Mouse (Mus musculus): ENCODE measurements around the gene Fmnl3. TPM values are rescaled to one million over a fixed set of nuclear protein-coding genes. Genes with fewer than 3 reads are reported as not detected.

Gene Fmnl3
- 26.8 and 26.9 TPM in 2 replicates for polyA plus RNA-seq (2012; rRNA removed)

DNA sequence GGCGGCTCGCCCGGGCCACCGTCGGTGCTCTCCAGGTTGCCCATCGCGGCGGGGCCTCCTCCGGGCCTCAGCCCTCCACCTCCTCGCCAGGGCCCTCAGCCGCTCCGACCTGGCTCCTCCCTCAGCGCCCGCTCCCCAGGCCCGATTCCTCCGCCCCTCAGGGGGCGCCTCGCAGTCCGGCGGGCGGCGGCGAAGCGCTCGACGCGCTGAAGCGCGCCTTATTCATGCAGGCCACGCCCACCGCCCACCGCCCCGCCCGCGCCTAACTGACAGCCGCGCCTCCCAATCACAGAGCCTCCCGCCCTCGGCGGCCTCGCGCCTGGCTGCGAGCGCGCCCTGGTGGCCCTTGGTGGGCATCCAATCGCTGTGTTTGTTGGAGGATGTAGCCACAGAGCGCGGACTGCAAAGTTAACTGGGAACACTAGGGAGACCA lies at the start of gene Fmnl3:
Gene Fmnl3 (minus strand): TSS at position 224 of the 433 bp plus-strand sequence.
- H3K36me3 ChIP-seq (ENCODE audit: control insufficient read depth, insufficient read depth, low read length): no peaks in the 10 kb centered on the region
- peak; percentile 97 for DNase-seq
- no peaks in the 10 kb centered on the region for H3K27me3 ChIP-seq (replicated peaks; ENCODE audit: control insufficient read depth, insufficient read depth, low read length)
- peaks cover 7% of the 10 kb centered on the region for H3K4me1 ChIP-seq (ENCODE audit: control insufficient read depth, insufficient read depth, low read length)
- 1% methylated on average over 43 of the region's 48 CpGs for WGBS
- H3K4me3 ChIP-seq (ENCODE audit: insufficient read depth, low read depth, low read length): peak within 1 kb of the TSS; percentile 79
- TF ChIP-seq CTCF (conservative IDR thresholded peaks at IDR 0.05; ENCODE audit: insufficient read depth, insufficient read length, low read depth, low read length) (peak; percentile 79), POLR2A (IDR thresholded peaks at IDR 0.05; ENCODE audit: low read depth, low read length) (peak; percentile 48)
- peak within 1 kb of the TSS; percentile 78 for H3K27ac ChIP-seq (ENCODE audit: insufficient read depth, low read depth, low read length)

GRCm38 (mm10) chr15:99417692-99418271 lies 47.5 kb upstream of the Fmnl3 start:
- 47% methylated on average over 17 of the region's 17 CpGs for WGBS
- H3K27me3 ChIP-seq (replicated peaks; ENCODE audit: control insufficient read depth, insufficient read depth, low read length): no peaks in the 10 kb centered on the region

GRCm38 (mm10) chr15:99416957-99417356 lies 46.7 kb upstream of the Fmnl3 start:
- no peak for TF ChIP-seq CTCF (conservative IDR thresholded peaks at IDR 0.05; ENCODE audit: insufficient read depth, insufficient read length, low read depth, low read length)
- TF ChIP-seq POLR2A (IDR thresholded peaks at IDR 0.05; ENCODE audit: low read depth, low read length): no peak
- no peak for DNase-seq
- WGBS: 15% methylated on average over 4 of the region's 4 CpGs
- Histone ChIP-seq H3K4me3 (ENCODE audit: insufficient read depth, low read depth, low read length) (no peak overlapping the region), H3K36me3 (ENCODE audit: control insufficient read depth, insufficient read depth, low read length) (no peaks in the 10 kb centered on the region), H3K27me3 (replicated peaks; ENCODE audit: control insufficient read depth, insufficient read depth, low read length) (no peaks in the 10 kb centered on the region), H3K27ac (ENCODE audit: insufficient read depth, low read depth, low read length) (no peak overlapping the region), H3K4me1 (ENCODE audit: control insufficient read depth, insufficient read depth, low read length) (peaks cover 6% of the 10 kb centered on the region; the same call in 1 of the 2 replicates)

More at GRCm38 (mm10) chr15:99417692-99418271, 47.5 kb upstream of the Fmnl3 start:
- no peak overlapping the region for H3K27ac ChIP-seq (ENCODE audit: insufficient read depth, low read depth, low read length)
- TF ChIP-seq CTCF (conservative IDR thresholded peaks at IDR 0.05; ENCODE audit: insufficient read depth, insufficient read length, low read depth, low read length): no peak
- TF ChIP-seq POLR2A (IDR thresholded peaks at IDR 0.05; ENCODE audit: low read depth, low read length): no peak
- no peak for DNase-seq
- H3K4me1 ChIP-seq (ENCODE audit: control insufficient read depth, insufficient read depth, low read length): peaks cover 6% of the 10 kb centered on the region; the same call in 1 of the 2 replicates
- no peak overlapping the region for H3K4me3 ChIP-seq (ENCODE audit: insufficient read depth, low read depth, low read length)
- no peaks in the 10 kb centered on the region for H3K36me3 ChIP-seq (ENCODE audit: control insufficient read depth, insufficient read depth, low read length)

DNA sequence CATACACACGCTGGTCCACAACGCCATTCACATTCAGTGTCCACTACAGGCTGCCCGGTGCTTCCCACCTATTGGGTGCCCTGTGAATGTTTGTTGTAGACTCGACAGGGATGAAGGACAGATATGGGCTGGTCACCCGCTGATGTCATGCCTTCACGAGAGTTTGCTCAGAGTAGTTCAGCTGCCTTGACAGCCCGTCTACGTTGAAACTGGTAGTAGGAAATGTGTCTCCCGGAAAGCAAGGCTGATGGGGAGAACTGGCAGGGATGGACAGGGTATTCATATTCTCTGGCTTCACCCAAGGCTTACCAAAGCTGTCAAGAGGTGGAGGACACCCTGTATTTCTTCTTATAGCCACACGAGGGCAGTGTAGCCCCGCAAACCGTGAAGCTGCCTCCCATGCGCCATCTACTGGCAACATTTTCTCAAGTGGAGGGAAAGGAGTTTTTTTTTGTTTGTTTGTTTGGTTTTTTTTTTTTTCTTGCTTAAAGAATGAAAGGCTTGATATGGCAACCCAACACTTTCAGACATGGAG lies 46.1 kb upstream of the Fmnl3 start:
- TF ChIP-seq CTCF (conservative IDR thresholded peaks at IDR 0.05; ENCODE audit: insufficient read depth, insufficient read length, low read depth, low read length) (peak; percentile 100), POLR2A (IDR thresholded peaks at IDR 0.05; ENCODE audit: low read depth, low read length) (no peak)
- peaks cover 6% of the 10 kb centered on the region; the same call in 1 of the 2 replicates for H3K4me1 ChIP-seq (ENCODE audit: control insufficient read depth, insufficient read depth, low read length)
- H3K27ac ChIP-seq (ENCODE audit: insufficient read depth, low read depth, low read length): no peak overlapping the region
- H3K36me3 ChIP-seq (ENCODE audit: control insufficient read depth, insufficient read depth, low read length): no peaks in the 10 kb centered on the region
- no peaks in the 10 kb centered on the region for H3K27me3 ChIP-seq (replicated peaks; ENCODE audit: control insufficient read depth, insufficient read depth, low read length)
- peak; percentile 87 for DNase-seq
- H3K4me3 ChIP-seq (ENCODE audit: insufficient read depth, low read depth, low read length): no peak overlapping the region
- WGBS: 11% methylated on average over 13 of the region's 13 CpGs

DNA sequence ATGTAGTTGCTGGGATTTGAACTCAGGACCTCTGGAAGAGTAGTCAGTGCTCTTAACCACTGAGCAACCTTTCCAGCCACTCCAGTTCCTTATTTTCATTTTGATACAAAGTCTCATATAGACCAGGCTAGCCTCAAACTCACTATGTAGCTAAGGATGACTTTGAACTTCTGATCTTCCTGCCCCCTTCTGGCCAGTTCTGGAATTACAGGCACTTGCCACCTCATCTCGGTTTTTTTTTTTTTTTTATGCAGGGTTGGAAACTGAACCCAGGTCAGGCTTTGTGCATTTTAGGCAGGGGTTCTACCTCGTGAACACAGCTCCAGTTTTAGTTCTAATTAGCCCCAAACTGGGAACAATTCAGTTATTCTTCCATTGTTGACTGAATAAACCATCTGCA lies 45.5 kb upstream of the Fmnl3 start:
- TF ChIP-seq POLR2A (IDR thresholded peaks at IDR 0.05; ENCODE audit: low read depth, low read length): no peak
- 0 out of 2 replicates have a peak, but pooled peaks have one; percentile 29 for TF ChIP-seq CTCF (conservative IDR thresholded peaks at IDR 0.05; ENCODE audit: insufficient read depth, insufficient read length, low read depth, low read length)
- Histone ChIP-seq H3K27me3 (replicated peaks; ENCODE audit: control insufficient read depth, insufficient read depth, low read length) (no peaks in the 10 kb centered on the region), H3K36me3 (ENCODE audit: control insufficient read depth, insufficient read depth, low read length) (no peaks in the 10 kb centered on the region), H3K4me1 (ENCODE audit: control insufficient read depth, insufficient read depth, low read length) (peaks cover 2% of the 10 kb centered on the region; the same call in 1 of the 2 replicates), H3K4me3 (ENCODE audit: insufficient read depth, low read depth, low read length) (no peak overlapping the region), H3K27ac (ENCODE audit: insufficient read depth, low read depth, low read length) (no peak overlapping the region)
- DNase-seq: peak; percentile 58
- WGBS: 8% methylated on average over 2 of the region's 2 CpGs

GRCm38 (mm10) chr15:99411747-99412146 lies 41.5 kb upstream of the Fmnl3 start:
- Histone ChIP-seq H3K4me1 (ENCODE audit: control insufficient read depth, insufficient read depth, low read length) (no peaks in the 10 kb centered on the region; the same call in 1 of the 2 replicates), H3K4me3 (ENCODE audit: insufficient read depth, low read depth, low read length) (no peak overlapping the region), H3K27ac (ENCODE audit: insufficient read depth, low read depth, low read length) (no peak overlapping the region), H3K27me3 (replicated peaks; ENCODE audit: control insufficient read depth, insufficient read depth, low read length) (no peaks in the 10 kb centered on the region), H3K36me3 (ENCODE audit: control insufficient read depth, insufficient read depth, low read length) (peaks cover 11% of the 10 kb centered on the region)
- WGBS: 41% methylated on average over 14 of the region's 14 CpGs
- TF ChIP-seq POLR2A (IDR thresholded peaks at IDR 0.05; ENCODE audit: low read depth, low read length) (no peak), CTCF (conservative IDR thresholded peaks at IDR 0.05; ENCODE audit: insufficient read depth, insufficient read length, low read depth, low read length) (0 out of 2 replicates have a peak, but pooled peaks have one; percentile 24)
- DNase-seq: no peak

- no peaks in the 10 kb centered on the region for H3K27me3 ChIP-seq (replicated peaks; ENCODE audit: control insufficient read depth, insufficient read depth, low read length)
- WGBS: 81% methylated on average over 9 of the region's 9 CpGs
- no peak for DNase-seq
- no peak overlapping the region for H3K4me3 ChIP-seq (ENCODE audit: insufficient read depth, low read depth, low read length)
- H3K4me1 ChIP-seq (ENCODE audit: control insufficient read depth, insufficient read depth, low read length): peaks cover 7% of the 10 kb centered on the region
- H3K36me3 ChIP-seq (ENCODE audit: control insufficient read depth, insufficient read depth, low read length): peaks cover 27% of the 10 kb centered on the region
- no peak for TF ChIP-seq POLR2A (IDR thresholded peaks at IDR 0.05; ENCODE audit: low read depth, low read length)
- no peak for TF ChIP-seq CTCF (conservative IDR thresholded peaks at IDR 0.05; ENCODE audit: insufficient read depth, insufficient read length, low read depth, low read length)
- H3K27ac ChIP-seq (ENCODE audit: insufficient read depth, low read depth, low read length): no peak overlapping the region
Measured at GRCm38 (mm10) chr15:99408845-99409244, 38.6 kb upstream of the Fmnl3 start.
